Mouse (Mus musculus) olfactory bulb, adult 2 months (tissue): ENCODE data around the gene Vkorc1.

ENCODE experiments used
- CTCF ChIP-seq: fragments of 200-500 bp; IDR thresholded peaks from 2 replicates; pipeline ENCODE4 v1.5.1; 2012; ENCODE audit warnings: low read depth, mild to moderate bottlenecking, low read length, moderate library complexity; ENCODE audit not compliant: insufficient read depth
- POLR2A ChIP-seq: fragments of 200-500 bp; IDR thresholded peaks from 2 replicates; pipeline ENCODE4 v1.6.1; 2012; ENCODE audit warnings: mild to moderate bottlenecking, low read depth, low read length, moderate library complexity; ENCODE audit not compliant: insufficient read depth

DNA sequence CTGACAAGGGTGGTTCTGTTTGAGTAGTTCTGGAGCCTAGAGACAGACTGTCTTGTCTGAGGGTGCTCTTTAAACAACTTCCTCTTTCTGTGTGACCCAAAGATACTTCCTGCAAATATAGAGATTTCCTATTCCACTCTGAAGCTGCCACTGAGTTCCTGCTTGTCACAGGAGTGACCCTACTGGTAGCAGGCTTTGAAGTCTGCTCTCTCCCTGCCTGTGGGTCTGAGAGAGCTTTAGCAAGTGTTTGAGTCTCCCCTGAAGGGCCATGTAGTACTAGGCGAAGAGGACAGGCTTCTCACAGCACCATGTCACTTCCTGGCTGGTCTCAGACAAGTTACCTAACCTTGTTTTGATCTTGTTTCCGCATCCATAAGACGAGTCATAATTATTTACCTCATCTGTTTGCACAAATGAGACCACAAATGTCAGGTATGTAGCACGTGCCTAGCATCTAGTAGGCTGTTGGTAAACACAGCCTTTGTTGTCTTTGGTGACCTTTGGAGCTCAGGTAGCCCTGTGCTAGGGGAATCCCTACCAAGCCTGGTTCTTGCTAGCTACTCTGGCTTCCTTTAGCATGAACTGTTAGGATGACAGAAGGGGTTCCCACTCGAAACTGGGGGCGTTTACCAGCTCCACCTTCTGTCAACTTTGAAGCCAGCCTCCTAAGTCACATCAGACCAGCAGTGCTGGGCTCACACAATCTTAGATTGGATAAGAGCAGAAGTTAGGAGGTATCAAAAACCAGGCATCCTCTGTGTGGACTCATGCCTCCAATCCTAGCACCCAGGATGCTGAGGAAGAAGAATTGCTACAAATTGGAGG, 27.2 kb upstream of the Vkorc1 start:
- TF ChIP-seq POLR2A (no peak), CTCF (no peak)
